Mouse (Mus musculus): ENCODE data around the gene 9530077C05Rik. TPM values are rescaled to one million over a fixed set of nuclear protein-coding genes. Genes with fewer than 3 reads are reported as not detected.

Gene 9530077C05Rik
- polyA plus RNA-seq, 1 experiment from 2014 or later = 16.5 TPM

Other genes with a start within 250 kb of the 9530077C05Rik start
- gene Zfp872, start 223.4 kb upstream of the 9530077C05Rik start, polyA plus RNA-seq (2015; fragmentation: Nextera tagmentation; extraction: Ambion mirVana) = 0.58 and 0.79 TPM in 2 replicates
- gene Zfp809, start 185.8 kb upstream of the 9530077C05Rik start, polyA plus RNA-seq (2015; fragmentation: Nextera tagmentation; extraction: Ambion mirVana) = 9.3 and 11.2 TPM in 2 replicates
- gene Zfp599, start 151.6 kb upstream of the 9530077C05Rik start, polyA plus RNA-seq (2015; fragmentation: Nextera tagmentation; extraction: Ambion mirVana) = 7.4 and 7.7 TPM in 2 replicates
- gene Zfp810, start 103.9 kb upstream of the 9530077C05Rik start, polyA plus RNA-seq (2015; fragmentation: Nextera tagmentation; extraction: Ambion mirVana) = 27.8 and 29.0 TPM in 2 replicates
- gene Anln, start 22.3 kb upstream of the 9530077C05Rik start, polyA plus RNA-seq (2015; fragmentation: Nextera tagmentation; extraction: Ambion mirVana) = 6.5 and 6.7 TPM in 2 replicates
- not detected in 2 replicates for gene Gm17545, start 42.8 kb downstream of the 9530077C05Rik start, polyA plus RNA-seq (2015; fragmentation: Nextera tagmentation; extraction: Ambion mirVana)
- 67.5 and 71.1 TPM in 2 replicates for gene Rp9, start 58.2 kb downstream of the 9530077C05Rik start, polyA plus RNA-seq (2015; fragmentation: Nextera tagmentation; extraction: Ambion mirVana)
- gene Bbs9, start 64.2 kb downstream of the 9530077C05Rik start, polyA plus RNA-seq (2015; fragmentation: Nextera tagmentation; extraction: Ambion mirVana) = 19.6 and 22.7 TPM in 2 replicates